Mouse (Mus musculus) megakaryocyte, embryonic 14.5 days (primary cell): ENCODE measurements around the gene Oosp3.

Experiments used
- FLI1 ChIP-seq: IDR thresholded peaks from 2 replicates; pipeline ENCODE4 v1.6.1; 2012; ENCODE audit warnings: low read length, inconsistent platforms, mixed read lengths
- GATA1 ChIP-seq: IDR thresholded peaks from 3 replicates; pipeline ENCODE4 v1.6.1; 2012; ENCODE audit warnings: mixed read lengths, low read length, inconsistent platforms, borderline replicate concordance

DNA sequence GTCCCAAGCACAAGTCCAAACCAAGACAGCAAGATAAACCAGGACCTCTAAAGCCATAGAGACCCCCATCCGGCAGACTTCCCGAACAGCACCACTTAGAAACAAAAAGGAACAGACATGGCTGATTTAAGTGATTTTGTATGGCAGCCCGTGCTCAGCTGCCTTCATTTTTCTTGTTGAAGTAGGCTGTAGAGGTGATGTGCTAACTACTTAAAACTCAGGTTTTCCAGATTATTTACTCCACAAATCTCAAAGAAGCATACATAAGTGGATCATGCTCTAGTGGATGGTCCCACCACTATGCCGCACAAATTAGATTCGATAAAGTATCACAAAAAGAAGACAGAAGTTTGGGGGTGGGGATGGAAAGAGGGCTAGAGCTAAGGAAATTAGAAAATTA is 36.4 kb upstream of the Oosp3 start, which contains the start of gene Oosp2:
- no peak for TF ChIP-seq GATA1
- no peak for TF ChIP-seq FLI1
